Comparison of ENCODE assay signal across 20 mouse cellular contexts in the genomic region with DNA sequence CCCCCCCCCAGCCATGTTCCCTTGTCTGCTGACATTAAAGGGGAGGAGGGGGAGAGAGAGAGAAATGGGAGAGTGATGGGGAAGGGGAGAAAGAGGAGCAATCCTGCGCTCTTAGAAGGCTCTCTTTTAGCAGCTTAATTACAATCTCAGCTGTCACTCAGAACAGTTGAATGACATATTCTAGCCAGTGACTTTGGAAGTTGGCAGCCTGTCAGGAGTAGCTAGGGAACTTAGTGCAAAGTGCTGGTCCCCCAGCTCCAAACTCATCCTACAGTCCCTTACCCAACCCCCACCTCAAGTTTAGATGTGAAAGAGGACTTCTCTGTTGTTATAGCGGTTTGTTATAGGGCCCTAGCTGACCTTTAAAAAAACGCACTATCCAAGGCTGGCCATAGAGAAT.
DNase-seq lines count a peak whose midpoint lies in the region; ATAC-seq and TF ChIP-seq lines count a peak whose summit lies in the region.
"Had no signal": no experiment of that assay in that cellular context is flagged by ENCODE, and none has a peak within 500 bp of the region (broad histone marks: within the 10 kb centered on the region; RNA-seq: fewer than 3 reads in every experiment).

No protein-coding gene starts in this region.

- no peak overlapping the region for H3K9ac ChIP-seq in forebrain, embryonic 13.5 days
- H3K9ac ChIP-seq in forebrain, embryonic 15.5 days (replicated peaks), result no peak overlapping the region
- no peak overlapping the region for H3K9ac ChIP-seq in forebrain, embryonic 11.5 days (ENCODE audit: low read length)
- H3K9ac ChIP-seq in forebrain, postnatal 0 days, result no peak overlapping the region
- H3K9ac ChIP-seq: embryonic facial prominence, embryonic 13.5 days; embryonic facial prominence, embryonic 15.5 days had no signal

- no peaks in the 10 kb centered on the region for H3K36me3 ChIP-seq in forebrain, embryonic 13.5 days (ENCODE audit: poor library complexity, severe bottlenecking)
- no peaks in the 10 kb centered on the region for H3K36me3 ChIP-seq in forebrain, embryonic 10.5 days (replicated peaks)
- H3K36me3 ChIP-seq in forebrain, embryonic 15.5 days, result no peaks in the 10 kb centered on the region
- no peaks in the 10 kb centered on the region for H3K36me3 ChIP-seq in forebrain, embryonic 11.5 days (ENCODE audit: control insufficient read depth, insufficient read depth, low read length)
- H3K36me3 ChIP-seq in forebrain, postnatal 0 days (ENCODE audit: insufficient read depth), result no peaks in the 10 kb centered on the region
- H3K36me3 ChIP-seq: embryonic facial prominence, embryonic 13.5 days; embryonic facial prominence, embryonic 15.5 days had no signal

- ATAC-seq in forebrain, embryonic 13.5 days, result peak; percentile 58
- peak; percentile 46; the same call in 1 of the 2 replicates for ATAC-seq in forebrain, embryonic 15.5 days (replicated peaks)
- ATAC-seq in forebrain, embryonic 11.5 days (replicated peaks; ENCODE audit: low FRiP score), result no peak
- ATAC-seq in forebrain, postnatal 0 days, result peak; percentile 23; the same call in 1 of the 2 replicates

- H3K4me2 ChIP-seq in forebrain, embryonic 13.5 days, result no peak overlapping the region
- H3K4me2 ChIP-seq in forebrain, embryonic 15.5 days (replicated peaks), result no peak overlapping the region
- no peak overlapping the region for H3K4me2 ChIP-seq in forebrain, embryonic 11.5 days (ENCODE audit: low read depth, low read length, severe bottlenecking)
- no peak overlapping the region for H3K4me2 ChIP-seq in forebrain, postnatal 0 days (ENCODE audit: low read depth)
- H3K4me2 ChIP-seq: embryonic facial prominence, embryonic 13.5 days; embryonic facial prominence, embryonic 15.5 days had no signal

- no peaks in the 10 kb centered on the region for H3K9me3 ChIP-seq in forebrain, embryonic 13.5 days (replicated peaks)
- H3K9me3 ChIP-seq in forebrain, embryonic 10.5 days, result no peaks in the 10 kb centered on the region
- no peaks in the 10 kb centered on the region for H3K9me3 ChIP-seq in forebrain, embryonic 15.5 days
- H3K9me3 ChIP-seq in forebrain, embryonic 11.5 days (ENCODE audit: control insufficient read depth, low read length), result no peaks in the 10 kb centered on the region
- no peaks in the 10 kb centered on the region for H3K9me3 ChIP-seq in forebrain, postnatal 0 days (ENCODE audit: low read length)
- H3K9me3 ChIP-seq: embryonic facial prominence, embryonic 13.5 days; embryonic facial prominence, embryonic 15.5 days had no signal

- no peak overlapping the region for H3K4me3 ChIP-seq in forebrain, embryonic 13.5 days
- H3K4me3 ChIP-seq in forebrain, embryonic 10.5 days, result no peak overlapping the region
- H3K4me3 ChIP-seq in forebrain, embryonic 15.5 days, result no peak overlapping the region
- no peak overlapping the region for H3K4me3 ChIP-seq in forebrain, embryonic 11.5 days (ENCODE audit: low read depth, low read length)
- no peak overlapping the region for H3K4me3 ChIP-seq in forebrain, postnatal 0 days (ENCODE audit: low read depth, low read length)
- H3K4me3 ChIP-seq: embryonic facial prominence, embryonic 13.5 days; embryonic facial prominence, embryonic 15.5 days; erythroblast, embryonic 14.5 days had no signal

- H3K27me3 ChIP-seq in forebrain, embryonic 13.5 days, result no peaks in the 10 kb centered on the region
- H3K27me3 ChIP-seq in forebrain, embryonic 10.5 days (ENCODE audit: poor library complexity, severe bottlenecking), result no peaks in the 10 kb centered on the region
- H3K27me3 ChIP-seq in forebrain, embryonic 15.5 days, result no peaks in the 10 kb centered on the region
- no peaks in the 10 kb centered on the region for H3K27me3 ChIP-seq in forebrain, embryonic 11.5 days (ENCODE audit: control insufficient read depth, insufficient read depth, low read length)
- no peaks in the 10 kb centered on the region for H3K27me3 ChIP-seq in forebrain, postnatal 0 days (ENCODE audit: insufficient read depth, low read length)
- H3K27me3 ChIP-seq: embryonic facial prominence, embryonic 13.5 days; embryonic facial prominence, embryonic 15.5 days had no signal

- no peaks in the 10 kb centered on the region for H3K4me1 ChIP-seq in forebrain, embryonic 13.5 days
- H3K4me1 ChIP-seq in forebrain, embryonic 10.5 days, result 0 out of 2 replicates have a peak, but pooled peaks cover 7% of the 10 kb centered on the region
- 0 out of 2 replicates have a peak, but pooled peaks cover 8% of the 10 kb centered on the region for H3K4me1 ChIP-seq in forebrain, embryonic 15.5 days
- H3K4me1 ChIP-seq in forebrain, embryonic 11.5 days (replicated peaks; ENCODE audit: control insufficient read depth, insufficient read depth, low read length), result no peaks in the 10 kb centered on the region
- H3K4me1 ChIP-seq in forebrain, postnatal 0 days (ENCODE audit: insufficient read depth), result no peaks in the 10 kb centered on the region

- TF ChIP-seq POLR2A in brain, embryonic 14.5 days (IDR thresholded peaks at IDR 0.05; ENCODE audit: borderline replicate concordance, extremely low read depth, insufficient read depth, insufficient read length, poor library complexity, severe bottlenecking), result no peak

- TF ChIP-seq CTCF in brain, embryonic 14.5 days (IDR thresholded peaks at IDR 0.05; ENCODE audit: borderline replicate concordance, extremely low read depth, insufficient read depth, insufficient read length), result no peak
- no peak for TF ChIP-seq CTCF in forebrain, postnatal 0 days (IDR thresholded peaks at IDR 0.05; ENCODE audit: low read depth)

- H3K27ac ChIP-seq in forebrain, embryonic 13.5 days, result no peak overlapping the region
- no peak overlapping the region for H3K27ac ChIP-seq in forebrain, embryonic 10.5 days
- H3K27ac ChIP-seq in forebrain, embryonic 15.5 days (replicated peaks), result no peak overlapping the region
- no peak overlapping the region for H3K27ac ChIP-seq in forebrain, embryonic 11.5 days (ENCODE audit: low read depth, low read length)
- H3K27ac ChIP-seq in forebrain, postnatal 0 days (ENCODE audit: low read depth, low read length), result no peak overlapping the region
- H3K27ac ChIP-seq: embryonic facial prominence, embryonic 13.5 days; embryonic facial prominence, embryonic 15.5 days had no signal

- whole genome bisulfite sequencing in forebrain, embryonic 13.5 days, result 63% methylated on average over 3 of the region's 3 CpGs
- 78% methylated on average over 3 of the region's 3 CpGs for WGBS in forebrain, embryonic 10.5 days
- WGBS in forebrain, embryonic 15.5 days, result 56% methylated on average over 3 of the region's 3 CpGs
- WGBS in forebrain, embryonic 11.5 days, result 68% methylated on average over 3 of the region's 3 CpGs
- WGBS in forebrain, postnatal 0 days, result 55% methylated on average over 3 of the region's 3 CpGs

- no peak for DNase-seq in forebrain, embryonic 10.5 days (ENCODE audit: extremely low spot score, low spot score)
- no peak for DNase-seq in forebrain, embryonic 11.5 days (ENCODE audit: low spot score)
- DNase-seq in brain, embryonic 14.5 days (ENCODE audit: low read depth), result peak; percentile 50
- DNase-seq in forebrain, postnatal 0 days, result no peak
- DNase-seq in B cell, adult 2 months, result no peak
- DNase-seq: adrenal gland, adult 2 months; adrenal gland, postnatal 10 days; adrenal gland, postnatal 36 days; cerebellum, adult 11 months; cerebellum, adult 18-20 months; cerebellum, adult 8-10 months; cerebellum, adult 9-11 months; cerebellum, postnatal 14 days; cerebellum, postnatal 36 days; embryo, embryonic 11 days had no signal
